Mouse (Mus musculus) liver, adult 2 months (tissue): Measurements from ENCODE around the gene Gpr150.

Experiments
- CTCF ChIP-seq: fragments of 200-500 bp; IDR thresholded peaks from 2 replicates; pipeline ENCODE4 v1.5.1; 2011; ENCODE audit warnings: low read depth, low read length, control low read depth
- POLR2A ChIP-seq: fragments of 200-500 bp; IDR thresholded peaks from 2 replicates; pipeline ENCODE4 v1.6.1; 2011; ENCODE audit warnings: low read length, control low read depth; ENCODE audit not compliant: insufficient read depth; ENCODE audit errors: extremely low read depth

DNA sequence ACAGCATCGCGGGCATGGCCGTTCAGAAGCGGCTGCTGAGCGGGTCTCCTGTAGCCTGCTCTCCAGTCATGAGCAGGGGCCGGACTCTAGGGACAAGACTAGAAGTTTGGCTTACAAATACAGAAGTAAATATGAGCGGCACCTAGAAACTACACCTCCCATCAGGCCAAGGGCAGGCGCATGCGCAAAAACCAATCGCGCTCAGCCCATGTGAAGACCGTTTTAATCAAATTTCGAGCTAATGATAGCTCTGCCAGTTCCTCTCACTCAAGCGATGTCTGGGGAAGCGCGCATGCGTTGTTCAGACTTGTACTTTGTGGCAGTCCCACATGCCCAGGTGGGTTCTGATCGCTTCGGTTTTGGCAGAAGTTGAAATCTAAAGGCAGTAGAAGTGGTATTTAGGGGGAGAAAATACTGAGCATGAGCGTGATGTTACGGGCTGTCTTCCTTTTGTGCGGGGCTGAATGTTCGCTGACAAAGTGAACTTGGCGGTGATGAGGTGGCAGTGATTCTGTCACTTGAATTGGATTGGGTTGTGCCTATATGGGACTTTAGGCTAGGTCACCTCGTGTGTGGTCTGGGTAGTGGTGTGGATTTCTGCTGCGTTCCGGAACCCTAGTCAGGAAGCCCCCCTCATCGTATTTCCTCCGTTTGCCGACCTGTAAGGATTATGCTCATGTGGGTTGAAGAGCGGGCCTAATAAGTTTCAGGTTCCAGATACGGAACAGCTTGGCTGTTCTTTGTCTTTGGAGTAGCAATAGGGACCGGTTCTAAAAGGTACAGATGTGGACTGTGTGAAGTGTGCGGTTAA, 41.9 kb upstream of the Gpr150 start, which contains the start of the genes Arsk and Ttc37:
- TF ChIP-seq CTCF (no peak), POLR2A (no peak)
